Mouse (Mus musculus): Measurements from ENCODE around the gene C2cd2l.
"Not testable (repeated sequence)": the region's sequence is repeated elsewhere in the genome, so short reads cannot be mapped to it uniquely, and the experiment has no call there.

The C2cd2l gene

GRCm38 (mm10) chr9:44319887-44320798, at the start of gene C2cd2l:
Gene C2cd2l, minus strand, starts transcription at chr9:44320285.
- peak; percentile 84 for DNase-seq (ENCODE audit: low spot score)

- no peak for DNase-seq (ENCODE audit: low spot score)
Observed at GRCm38 (mm10) chr9:44364480-44364879, 44.4 kb upstream of the C2cd2l start.

GRCm38 (mm10) chr9:44361931-44362330, 41.8 kb upstream of the C2cd2l start:
- not testable (repeated sequence) for DNase-seq (ENCODE audit: low spot score)

- peak; percentile 81 for DNase-seq (ENCODE audit: low spot score)
Observed at GRCm38 (mm10) chr9:44361190-44361917, 41.3 kb upstream of the C2cd2l start, which contains the start of gene Vps11. Gene Vps11, minus strand, starts transcription at chr9:44361670.

- no peak for DNase-seq (ENCODE audit: low spot score)
Observed at GRCm38 (mm10) chr9:44357207-44357606, 37.1 kb upstream of the C2cd2l start.

GRCm38 (mm10) chr9:44353142-44353541, 33.1 kb upstream of the C2cd2l start:
- no peak for DNase-seq (ENCODE audit: low spot score)

- no peak for DNase-seq (ENCODE audit: low spot score)
Observed at GRCm38 (mm10) chr9:44352337-44352736, 32.3 kb upstream of the C2cd2l start.

GRCm38 (mm10) chr9:44351396-44351795, 31.3 kb upstream of the C2cd2l start:
- no peak for DNase-seq (ENCODE audit: low spot score)

GRCm38 (mm10) chr9:44348546-44348945, 28.5 kb upstream of the C2cd2l start:
- DNase-seq (ENCODE audit: low spot score): no peak

GRCm38 (mm10) chr9:44347621-44348020, 27.5 kb upstream of the C2cd2l start:
- DNase-seq (ENCODE audit: low spot score): no peak

GRCm38 (mm10) chr9:44347166-44347565, 27.1 kb upstream of the C2cd2l start:
- DNase-seq (ENCODE audit: low spot score): no peak

- no peak for DNase-seq (ENCODE audit: low spot score)
Observed at GRCm38 (mm10) chr9:44345570-44346433, 25.7 kb upstream of the C2cd2l start.

GRCm38 (mm10) chr9:44343781-44344421, 23.8 kb upstream of the C2cd2l start, which contains the start of gene Hmbs:
Gene Hmbs, minus strand, starts transcription at chr9:44344228.
- peak; percentile 58 for DNase-seq (ENCODE audit: low spot score)

- DNase-seq (ENCODE audit: low spot score): no peak
Observed at GRCm38 (mm10) chr9:44343290-44343689, 23.2 kb upstream of the C2cd2l start.

GRCm38 (mm10) chr9:44342605-44343004, 22.5 kb upstream of the C2cd2l start:
- DNase-seq (ENCODE audit: low spot score): no peak

GRCm38 (mm10) chr9:44342173-44342572, 22.1 kb upstream of the C2cd2l start:
- no peak for DNase-seq (ENCODE audit: low spot score)

GRCm38 (mm10) chr9:44341487-44341886, 21.4 kb upstream of the C2cd2l start:
- no peak for DNase-seq (ENCODE audit: low spot score)

- no peak for DNase-seq (ENCODE audit: low spot score)
Observed at GRCm38 (mm10) chr9:44338574-44338973, 18.5 kb upstream of the C2cd2l start.

GRCm38 (mm10) chr9:44337436-44338169, 17.5 kb upstream of the C2cd2l start:
- no peak for DNase-seq (ENCODE audit: low spot score)

- DNase-seq (ENCODE audit: low spot score): no peak
Observed at GRCm38 (mm10) chr9:44336964-44337363, 16.9 kb upstream of the C2cd2l start.

- not testable (repeated sequence) for DNase-seq (ENCODE audit: low spot score)
Observed at GRCm38 (mm10) chr9:44336513-44336912, 16.4 kb upstream of the C2cd2l start.
